Mouse (Mus musculus) adrenal gland, adult (tissue): ENCODE measurements around the gene Rpl18a.

Experiments used
- DNase-seq, 2 experiments: peaks; one replicate each; pipeline ENCODE4 v3.0.0; 2022 to 2023; ENCODE audit warnings: low spot score in 1 of 2; ENCODE audit not compliant: inconsistent age in 2 of 2

Rpl18a gene

GRCm38 (mm10) chr8:70862824-70863641, 34.2 kb downstream of the Rpl18a start, which contains the start of gene Kcnn1:
Kcnn1 (minus strand) TSS chr8:70863258.
- peak in 1 of 2 experiments; percentile 53 for DNase-seq

- no peak for DNase-seq
Observed at GRCm38 (mm10) chr8:70857516-70857915, 39.7 kb downstream of the Rpl18a start.

GRCm38 (mm10) chr8:70856541-70857197, 40.5 kb downstream of the Rpl18a start:
- DNase-seq, result peak; percentile 86 to 91

GRCm38 (mm10) chr8:70856028-70856427, 41.2 kb downstream of the Rpl18a start:
- no peak for DNase-seq

- no peak for DNase-seq
Observed at GRCm38 (mm10) chr8:70853863-70854262, 43.3 kb downstream of the Rpl18a start.

- no peak for DNase-seq
Observed at GRCm38 (mm10) chr8:70852595-70853231, 44.5 kb downstream of the Rpl18a start.

- DNase-seq, result no peak
Observed at GRCm38 (mm10) chr8:70851837-70852236, 45.4 kb downstream of the Rpl18a start.

- no peak for DNase-seq
Observed at GRCm38 (mm10) chr8:70850947-70851346, 46.3 kb downstream of the Rpl18a start.

- no peak for DNase-seq
Observed at GRCm38 (mm10) chr8:70850132-70850845, 46.9 kb downstream of the Rpl18a start.

- no peak for DNase-seq
Observed at GRCm38 (mm10) chr8:70849333-70849990, 47.8 kb downstream of the Rpl18a start.

GRCm38 (mm10) chr8:70846371-70847154, 50.6 kb downstream of the Rpl18a start:
- no peak for DNase-seq

GRCm38 (mm10) chr8:70845108-70845507, 52.1 kb downstream of the Rpl18a start:
- no peak for DNase-seq
